ENCODE assay signal across 25 mouse cellular contexts in the genomic region with DNA sequence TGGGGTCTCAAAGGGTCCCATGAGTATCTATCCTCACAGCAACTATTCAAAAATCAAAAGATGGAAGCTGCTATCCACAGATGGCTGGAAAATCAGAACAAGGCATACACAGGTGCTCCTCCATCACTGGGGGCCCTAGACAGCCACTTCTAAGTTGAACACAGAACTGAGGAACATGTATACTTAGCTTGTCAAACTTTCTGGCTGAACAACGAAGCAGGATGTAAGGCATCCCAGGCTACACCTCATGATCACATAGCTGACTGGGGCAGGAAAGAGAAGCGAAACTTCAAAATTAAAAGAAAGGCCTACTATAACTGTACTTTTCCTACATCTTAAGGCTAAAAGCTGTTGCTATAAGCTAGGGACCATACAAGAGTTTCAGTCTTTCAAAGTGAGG. TPM values are rescaled to one million over a fixed set of nuclear protein-coding genes. Genes with fewer than 3 reads are reported as not detected.
DNase-seq lines count a peak whose midpoint lies in the region; ATAC-seq and TF ChIP-seq lines count a peak whose summit lies in the region.
"Had no signal": no experiment of that assay in that cellular context is flagged by ENCODE, and none has a peak within 500 bp of the region (broad histone marks: within the 10 kb centered on the region; RNA-seq: fewer than 3 reads in every experiment).

No protein-coding gene starts in this region.

- no peaks in the 10 kb centered on the region for H3K36me3 ChIP-seq in forebrain, embryonic 15.5 days
- no peaks in the 10 kb centered on the region for H3K36me3 ChIP-seq in forebrain, embryonic 14.5 days (ENCODE audit: control insufficient read depth, insufficient read depth, low read length)
- H3K36me3 ChIP-seq in embryonic facial prominence, embryonic 14.5 days (ENCODE audit: control insufficient read depth, insufficient read depth, low read length) = peaks cover 6% of the 10 kb centered on the region; the same call in 1 of the 2 replicates
- H3K36me3 ChIP-seq in liver, postnatal 0 days (replicated peaks; ENCODE audit: insufficient read depth, low read length) = no peaks in the 10 kb centered on the region
- H3K36me3 ChIP-seq: heart, embryonic 15.5 days had no signal

- peaks cover 45% of the 10 kb centered on the region for H3K4me1 ChIP-seq in forebrain, embryonic 15.5 days
- H3K4me1 ChIP-seq in forebrain, embryonic 14.5 days (ENCODE audit: control insufficient read depth, insufficient read depth, low read length) = peaks cover 27% of the 10 kb centered on the region
- H3K4me1 ChIP-seq in embryonic facial prominence, embryonic 14.5 days (ENCODE audit: control insufficient read depth, insufficient read depth, low read length) = peaks cover 27% of the 10 kb centered on the region
- H3K4me1 ChIP-seq in liver, postnatal 0 days (ENCODE audit: insufficient read depth) = peaks cover 41% of the 10 kb centered on the region

- H3K27ac ChIP-seq in forebrain, embryonic 15.5 days (replicated peaks) = no peak overlapping the region
- H3K27ac ChIP-seq in forebrain, embryonic 14.5 days (ENCODE audit: low read depth, low read length) = no peak overlapping the region
- peak overlapping the region; percentile 39; the same call in 1 of the 2 replicates for H3K27ac ChIP-seq in layer of hippocampus, adult 2 months
- no peak overlapping the region for H3K27ac ChIP-seq in embryonic facial prominence, embryonic 14.5 days (replicated peaks; ENCODE audit: low read depth, low read length)
- H3K27ac ChIP-seq in liver, postnatal 0 days (ENCODE audit: low read depth) = no peak overlapping the region
- H3K27ac ChIP-seq: heart, adult 2 months; heart, embryonic 15.5 days; stomach, postnatal 0 days had no signal

- no peak overlapping the region for H3K9ac ChIP-seq in forebrain, embryonic 15.5 days (replicated peaks)
- no peak overlapping the region for H3K9ac ChIP-seq in forebrain, embryonic 14.5 days (ENCODE audit: low read length)
- H3K9ac ChIP-seq in embryonic facial prominence, embryonic 14.5 days (ENCODE audit: low read depth, low read length) = 0 out of 2 replicates have a peak overlapping the region, but pooled peaks have one; percentile 8
- H3K9ac ChIP-seq in liver, postnatal 0 days (replicated peaks) = no peak overlapping the region
- H3K9ac ChIP-seq: heart, embryonic 15.5 days had no signal

- no peak for DNase-seq in forebrain, embryonic 14.5 days (ENCODE audit: low spot score)
- DNase-seq in layer of hippocampus, adult 2 months (ENCODE audit: low spot score in 2 of 2) = no peak
- no peak for DNase-seq in layer of hippocampus, adult 11-12 months (ENCODE audit: low spot score)
- peak; percentile 31 to 49 for DNase-seq in B cell, adult 2 months
- DNase-seq in embryonic facial prominence, embryonic 14.5 days (ENCODE audit: low spot score) = no peak
- DNase-seq in liver, postnatal 0 days = no peak
- no peak for DNase-seq in frontal cortex, adult 2 months (ENCODE audit: extremely low spot score in 1 of 2, low spot score in 1 of 2)
- DNase-seq: adrenal gland, postnatal 25 days; cerebellum, adult 9-10 months; gastrocnemius, postnatal 14 days; kidney, adult 8-10 months; kidney, postnatal 10 days; lung, adult 18-20 months; lung, postnatal 10 days; right cerebral cortex, adult 18-20 months; right cerebral cortex, postnatal 4 days; thymus, adult 2 months had no signal

- H3K27me3 ChIP-seq in forebrain, embryonic 15.5 days = no peaks in the 10 kb centered on the region
- H3K27me3 ChIP-seq in forebrain, embryonic 14.5 days (replicated peaks; ENCODE audit: control insufficient read depth, insufficient read depth, low read length) = no peaks in the 10 kb centered on the region
- no peaks in the 10 kb centered on the region for H3K27me3 ChIP-seq in embryonic facial prominence, embryonic 14.5 days (replicated peaks; ENCODE audit: control insufficient read depth, insufficient read depth, low read length)
- no peaks in the 10 kb centered on the region for H3K27me3 ChIP-seq in liver, postnatal 0 days (ENCODE audit: insufficient read depth, low read length)
- H3K27me3 ChIP-seq: heart, embryonic 15.5 days had no signal

- TF ChIP-seq EP300 in liver, postnatal 0 days (IDR thresholded peaks at IDR 0.05; ENCODE audit: low read depth) = no peak

- WGBS in forebrain, embryonic 15.5 days = 89% methylated on average over 2 of the region's 2 CpGs
- WGBS in forebrain, embryonic 14.5 days = 93% methylated on average over 2 of the region's 2 CpGs
- 75% methylated on average over 2 of the region's 2 CpGs for WGBS in embryonic facial prominence, embryonic 14.5 days
- 50% methylated on average over 2 of the region's 2 CpGs for WGBS in liver, postnatal 0 days (ENCODE audit: insufficient replicate concordance)

- 0 out of 2 replicates have a peak overlapping the region, but pooled peaks have one; percentile 66 for H3K4me2 ChIP-seq in forebrain, embryonic 15.5 days (replicated peaks)
- no peak overlapping the region for H3K4me2 ChIP-seq in forebrain, embryonic 14.5 days (ENCODE audit: low read length)
- H3K4me2 ChIP-seq in embryonic facial prominence, embryonic 14.5 days (ENCODE audit: low read depth, low read length) = no peak overlapping the region
- no peak overlapping the region for H3K4me2 ChIP-seq in liver, postnatal 0 days (ENCODE audit: low read depth, low read length)
- H3K4me2 ChIP-seq: liver, embryonic 11.5 days; midbrain, embryonic 11.5 days had no signal

- TF ChIP-seq CTCF in layer of hippocampus, adult 2 months (conservative IDR thresholded peaks at IDR 0.05) = no peak
- no peak for TF ChIP-seq CTCF in liver, postnatal 0 days (IDR thresholded peaks at IDR 0.05; ENCODE audit: low read depth)

- no peak for ATAC-seq in forebrain, embryonic 15.5 days (replicated peaks)
- ATAC-seq in forebrain, embryonic 14.5 days = no peak
- ATAC-seq in embryonic facial prominence, embryonic 14.5 days (ENCODE audit: low read depth) = no peak
- ATAC-seq in liver, postnatal 0 days = no peak
- ATAC-seq: forebrain, embryonic 16.5 days had no signal

- no peak overlapping the region for H3K4me3 ChIP-seq in forebrain, embryonic 15.5 days
- H3K4me3 ChIP-seq in forebrain, embryonic 14.5 days (ENCODE audit: low read depth, low read length) = no peak overlapping the region
- no peak overlapping the region for H3K4me3 ChIP-seq in layer of hippocampus, adult 2 months
- H3K4me3 ChIP-seq in embryonic facial prominence, embryonic 14.5 days (ENCODE audit: low read depth, low read length) = no peak overlapping the region
- no peak overlapping the region for H3K4me3 ChIP-seq in liver, postnatal 0 days (ENCODE audit: low read depth, low read length)
- H3K4me3 ChIP-seq: erythroblast, embryonic 14.5 days; heart, adult 2 months had no signal

- no peaks in the 10 kb centered on the region for H3K9me3 ChIP-seq in forebrain, embryonic 15.5 days
- H3K9me3 ChIP-seq in forebrain, embryonic 14.5 days (replicated peaks; ENCODE audit: control insufficient read depth, low read length) = no peaks in the 10 kb centered on the region
- H3K9me3 ChIP-seq in embryonic facial prominence, embryonic 14.5 days (ENCODE audit: control insufficient read depth, low read length) = no peaks in the 10 kb centered on the region
- no peaks in the 10 kb centered on the region for H3K9me3 ChIP-seq in liver, postnatal 0 days (ENCODE audit: low read length)
- H3K9me3 ChIP-seq: heart, embryonic 15.5 days had no signal

RNA-seq across cellular contexts. Expression of a gene that starts 2.8 kb away (rescaled TPM):
- polyA plus RNA-seq in forebrain, embryonic 15.5 days (2015; fragmentation: Nextera tagmentation; extraction: Ambion mirVana) = 46.6 and 48.2 TPM in 2 replicates
- 21.4 and 25.1 TPM in 2 replicates for polyA plus RNA-seq in forebrain, embryonic 14.5 days (2014; fragmentation: Nextera tagmentation; extraction: Ambion mirVana)
- total RNA-seq in layer of hippocampus, adult 2 months (2021) = 10 to 100 TPM; 43.7 to 47.1 TPM
- 18.6 and 19.5 TPM in 2 replicates for polyA plus RNA-seq in embryonic facial prominence, embryonic 14.5 days (2014; fragmentation: Nextera tagmentation; extraction: Ambion mirVana)
- polyA plus RNA-seq in liver, postnatal 0 days (2015; fragmentation: Nextera tagmentation; extraction: Ambion mirVana) = 10.2 and 11.7 TPM in 2 replicates
- polyA plus RNA-seq in frontal cortex, adult 2 months (2012; rRNA removed) = 20.4 and 21.8 TPM in 2 replicates

Comparison
In these comparisons a context has a peak if more than half of its experiments do, and no peak if none do; other contexts are left out.
1. DNase-seq: peak in B cell, adult 2 months (2 of 2); none in forebrain, embryonic 14.5 days (single experiment), layer of hippocampus, adult 2 months (0 of 2), layer of hippocampus, adult 11-12 months (single experiment), embryonic facial prominence, embryonic 14.5 days (single experiment), liver, postnatal 0 days (single experiment) and frontal cortex, adult 2 months (0 of 2).